Mouse (Mus musculus) lung, postnatal 0 days (tissue): Measurements from ENCODE around the gene Tmigd3.
A peak's percentile ranks its signal among the peaks of the same experiment; 100 is the strongest.

Experiments used
- CTCF ChIP-seq: IDR thresholded peaks from 2 replicates; pipeline ENCODE4 v1.5.1; 2016; ENCODE audit warnings: antibody characterized with exemption, mild to moderate bottlenecking
- EP300 ChIP-seq: IDR thresholded peaks from 2 replicates; pipeline ENCODE4 v1.6.1; 2016; ENCODE audit warnings: antibody characterized with exemption, mild to moderate bottlenecking, control low read depth

DNA sequence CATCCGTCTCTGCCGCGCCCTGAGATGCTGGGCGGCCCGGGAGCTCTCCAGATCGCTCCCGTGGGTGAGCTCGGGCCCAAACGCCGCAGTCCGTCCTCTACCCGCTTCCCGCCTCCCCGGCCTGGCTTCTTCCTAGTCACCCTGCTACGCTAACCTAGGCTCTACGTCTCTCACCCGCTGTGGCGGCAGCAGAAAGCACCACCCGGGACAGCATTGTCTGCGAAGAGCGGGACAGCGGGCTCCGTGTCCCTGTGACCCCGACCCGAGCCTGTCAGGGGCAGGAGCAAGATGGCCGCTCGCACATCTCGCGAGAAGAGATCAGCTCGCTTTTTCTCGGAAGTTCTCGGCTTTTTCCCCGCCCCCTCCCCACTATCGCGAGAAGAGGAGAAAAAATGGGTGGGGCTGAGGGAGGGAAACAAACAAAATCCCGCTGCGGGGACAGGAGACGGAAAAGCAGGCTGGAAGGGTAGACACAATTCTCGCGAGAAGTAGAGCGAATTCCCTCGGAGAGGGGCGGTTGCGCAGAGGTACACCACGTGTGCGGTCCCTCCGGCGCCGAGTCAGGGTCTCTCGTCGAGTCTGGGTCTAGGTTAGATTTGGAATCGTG lies 88.4 kb downstream of the Tmigd3 start, which contains the start of gene Wdr77:
- TF ChIP-seq CTCF (no peak), EP300 (peak; percentile 100)
